Mouse (Mus musculus) spleen, adult 18-20 months (tissue): ENCODE measurements at regions not wholly inside any gene's neighbourhood (a gene's known extent, or its start where the extent isn't known, plus 50 kb on each side); places are given as distances from the start of the nearest gene placed in this dataset.
A peak's percentile ranks its signal among the peaks of the same experiment; 100 is the strongest.

ENCODE experiments used
- DNase-seq, 2 experiments: peaks; one replicate each; pipeline ENCODE4 v3.0.0; 2022; ENCODE audit warnings: mixed read lengths in 2 of 2

DNA sequence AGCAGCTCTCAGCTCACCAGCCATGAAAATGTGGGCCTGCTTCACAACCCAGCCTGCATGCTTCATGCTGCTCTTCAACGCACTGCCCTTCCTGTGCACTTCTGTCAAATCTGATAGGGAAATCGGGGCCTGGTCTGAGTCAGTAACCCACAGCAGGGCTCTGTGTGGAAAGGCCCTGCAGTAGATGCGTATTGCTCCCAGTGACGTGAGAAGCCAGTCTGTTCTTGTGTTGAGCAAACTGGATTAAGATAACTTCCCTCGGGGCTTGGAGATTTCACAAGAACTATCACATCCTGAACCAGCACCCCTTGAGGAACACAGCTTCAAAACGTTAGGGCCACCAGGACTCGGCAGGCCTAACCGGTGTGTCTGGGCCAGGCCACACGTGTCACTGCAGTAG lies 106.5 kb upstream of the Klf14 start:
- no peak for DNase-seq

DNA sequence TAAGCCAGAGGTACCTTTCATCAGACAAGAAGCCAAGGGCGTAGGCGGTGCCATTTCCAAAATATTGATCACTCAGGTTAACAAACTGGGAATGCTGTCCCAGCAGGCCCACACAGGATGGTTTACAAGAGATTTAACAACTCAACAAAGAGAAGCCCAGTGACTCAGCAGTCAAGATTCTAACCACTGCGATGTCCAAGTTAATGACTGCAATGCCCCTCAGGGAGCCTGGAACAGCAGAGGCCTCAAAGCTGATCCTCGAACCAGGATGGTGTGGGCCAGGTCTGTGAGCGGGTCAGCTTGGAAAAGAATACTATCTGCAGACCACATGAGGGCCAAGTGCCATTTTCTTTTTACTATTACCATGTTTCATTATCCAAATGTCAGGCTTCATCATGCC lies 108.0 kb upstream of the Klf14 start:
- DNase-seq: no peak

DNA sequence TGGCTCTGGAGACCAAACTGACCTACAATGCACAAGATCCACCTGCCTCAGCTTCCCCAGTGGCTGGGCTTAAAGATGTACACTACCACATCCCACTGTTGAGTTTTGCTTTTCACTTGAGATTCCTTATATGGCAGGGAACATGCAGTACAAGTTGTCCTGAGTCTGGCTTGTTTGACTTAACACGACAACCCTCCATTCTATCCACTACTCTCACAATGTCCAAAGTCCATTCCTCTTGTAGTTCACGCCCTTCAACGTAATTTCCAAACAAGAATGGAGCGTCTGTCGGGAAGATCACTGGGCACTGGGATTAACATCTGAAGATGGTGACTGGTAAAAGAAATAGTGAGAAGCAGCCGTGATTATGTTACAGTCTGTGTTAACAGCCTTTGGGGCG lies 108.6 kb upstream of the Klf14 start:
- DNase-seq: no peak

DNA sequence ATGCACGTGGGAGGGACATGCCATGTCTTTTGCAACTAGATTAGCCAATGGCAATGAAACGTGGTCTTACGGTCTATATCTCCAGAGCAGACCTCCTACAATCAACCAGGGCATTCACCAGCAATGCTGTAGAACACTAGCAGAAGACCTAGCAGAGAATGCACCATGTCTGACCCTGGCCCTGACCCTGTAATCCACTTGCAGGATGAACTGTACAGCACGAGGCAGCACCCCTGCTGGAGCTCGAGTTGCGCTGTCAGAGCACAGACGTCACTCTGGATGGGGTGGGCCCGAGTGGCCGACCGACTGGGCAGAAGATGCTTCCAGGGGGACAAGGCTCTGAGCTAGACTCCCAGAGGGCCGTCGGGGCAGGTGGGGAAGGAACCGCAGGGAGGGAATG lies 110.4 kb upstream of the Klf14 start:
- no peak for DNase-seq

DNA sequence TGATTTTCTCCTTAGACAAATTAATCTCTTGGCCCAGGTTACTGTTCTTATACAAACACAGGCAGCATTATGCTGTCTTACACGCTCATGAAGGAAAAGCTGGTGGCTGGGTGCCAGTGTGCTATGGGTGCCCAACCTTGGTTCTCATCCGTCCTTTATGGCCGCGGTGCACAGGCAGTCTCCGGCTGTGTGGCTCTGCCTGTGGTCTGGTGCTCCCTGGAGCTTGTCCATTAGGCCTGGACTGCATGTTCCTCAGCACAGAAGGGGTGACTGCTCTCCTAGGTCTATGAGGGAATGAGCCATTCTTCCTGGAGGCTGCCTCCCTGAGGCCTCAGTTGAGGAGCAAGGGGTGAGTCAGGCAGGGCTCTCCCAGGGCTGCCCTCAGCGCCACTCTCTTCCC lies 111.7 kb upstream of the Klf14 start:
- no peak for DNase-seq

DNA sequence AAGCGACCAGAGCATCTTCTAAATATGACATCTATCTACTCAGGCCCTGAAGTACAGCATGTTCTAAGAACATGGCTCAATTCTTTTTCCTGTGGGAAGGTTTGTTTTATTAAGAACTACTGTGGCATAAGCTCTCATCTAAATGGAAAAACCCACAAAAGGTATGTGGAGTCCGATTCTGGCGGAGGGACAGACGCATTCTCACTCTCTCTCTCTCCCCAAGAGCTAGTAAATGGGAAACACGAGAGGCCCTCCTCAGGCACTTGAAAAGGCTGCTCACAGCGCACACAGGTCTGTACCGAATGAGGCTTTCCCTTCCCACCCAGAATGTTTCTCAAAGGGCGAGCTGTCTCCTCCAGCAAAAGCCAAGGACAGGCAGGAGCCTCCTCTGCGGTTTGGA lies 112.1 kb upstream of the Klf14 start:
- DNase-seq: no peak

DNA sequence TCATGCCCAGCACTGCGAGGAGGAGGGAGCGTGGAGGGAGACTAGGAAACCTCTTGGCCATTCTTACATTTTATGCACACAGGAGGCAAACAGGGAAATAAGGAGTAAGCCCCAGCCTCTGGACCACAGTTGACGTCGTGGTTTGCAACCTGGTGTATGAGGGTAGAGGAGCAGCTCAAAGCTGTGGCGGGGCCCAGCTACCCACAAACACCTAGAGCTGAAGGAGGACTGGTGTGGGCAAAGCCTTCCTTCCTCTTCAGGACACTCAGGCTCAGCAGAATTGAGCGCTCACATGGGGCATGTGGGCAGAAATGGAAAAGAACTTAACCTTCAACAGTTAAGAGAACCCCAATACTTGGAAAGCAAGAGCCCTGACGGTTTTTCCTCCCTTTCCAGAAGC lies 113.2 kb upstream of the Klf14 start:
- DNase-seq: no peak

DNA sequence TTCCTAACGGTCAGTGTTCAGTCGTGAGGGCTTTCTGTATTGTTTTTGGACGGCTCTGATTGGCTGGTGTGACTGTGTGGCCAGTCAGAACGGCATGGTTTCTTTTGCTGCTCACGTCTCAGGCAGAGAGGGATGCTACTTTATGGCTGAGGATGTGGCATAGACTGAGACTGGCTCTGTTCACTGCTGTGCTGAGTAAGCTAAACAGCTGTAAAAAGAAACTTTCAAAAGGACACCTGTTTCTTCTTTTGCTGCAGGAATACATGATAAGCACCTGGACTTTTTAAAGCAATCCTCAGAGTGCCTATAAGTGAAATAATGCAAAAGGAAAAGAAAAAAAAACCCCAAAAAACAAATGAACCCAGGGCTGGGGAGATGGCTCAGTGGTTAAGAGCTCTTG lies 113.7 kb upstream of the Klf14 start:
- no peak for DNase-seq

DNA sequence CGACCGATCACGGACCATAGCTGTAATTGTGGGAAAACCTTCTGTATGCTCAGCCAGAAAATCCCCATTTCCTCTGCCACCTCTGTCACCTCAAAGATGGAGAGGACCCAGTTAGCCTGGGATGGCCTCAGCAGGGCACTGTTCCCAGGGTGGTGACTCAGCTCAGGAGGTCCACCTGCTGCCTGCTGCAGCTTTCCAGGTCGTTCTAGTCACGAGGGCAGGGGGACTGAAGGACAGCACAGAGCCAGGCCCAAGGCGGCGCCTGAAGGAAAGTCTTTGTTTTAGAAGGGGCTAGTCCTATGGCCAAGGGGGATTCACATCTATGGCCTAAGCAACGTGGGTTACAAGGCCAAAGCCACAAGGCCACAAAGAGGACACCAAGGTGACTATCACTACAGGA lies 114.5 kb upstream of the Klf14 start:
- DNase-seq: no peak

DNA sequence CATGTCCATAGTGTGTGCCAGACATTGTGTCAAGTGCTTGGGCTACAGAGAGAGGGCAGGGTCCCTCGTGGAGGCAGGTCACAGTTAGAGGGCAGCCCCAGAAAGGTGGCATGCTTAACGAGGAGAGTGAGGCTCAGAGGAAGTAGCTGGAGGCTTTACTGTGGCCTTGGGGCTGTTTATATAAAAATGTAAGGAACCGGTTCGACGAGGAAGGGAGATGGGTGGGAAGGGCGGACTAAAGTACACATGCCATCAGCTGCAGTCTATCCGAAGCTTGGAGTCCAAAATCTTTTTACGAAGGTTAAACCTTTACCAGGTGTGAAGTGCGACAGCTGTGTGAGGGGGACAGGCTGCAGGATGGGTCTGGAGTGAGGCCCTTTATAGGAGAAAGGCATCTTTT lies 115.5 kb upstream of the Klf14 start:
- no peak for DNase-seq

DNA sequence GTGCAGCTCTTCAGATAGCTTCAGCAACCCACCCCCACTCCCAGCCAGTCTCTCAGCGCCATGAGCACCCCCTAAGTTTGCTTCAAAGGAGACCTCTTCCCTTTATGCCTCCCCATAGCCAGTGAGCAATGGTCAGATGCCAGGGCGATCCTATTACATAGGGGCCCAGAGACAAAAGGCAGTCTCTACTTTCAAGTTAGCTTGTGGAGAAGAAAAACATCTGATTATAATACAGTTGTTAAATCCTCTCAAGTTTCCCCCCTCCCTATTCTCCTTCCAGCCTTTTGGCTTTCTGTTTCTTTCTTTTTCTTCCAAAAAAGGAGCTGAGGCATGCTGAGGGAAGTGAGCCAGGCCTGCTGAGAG lies 116.3 kb upstream of the Klf14 start:
- DNase-seq: no peak

DNA sequence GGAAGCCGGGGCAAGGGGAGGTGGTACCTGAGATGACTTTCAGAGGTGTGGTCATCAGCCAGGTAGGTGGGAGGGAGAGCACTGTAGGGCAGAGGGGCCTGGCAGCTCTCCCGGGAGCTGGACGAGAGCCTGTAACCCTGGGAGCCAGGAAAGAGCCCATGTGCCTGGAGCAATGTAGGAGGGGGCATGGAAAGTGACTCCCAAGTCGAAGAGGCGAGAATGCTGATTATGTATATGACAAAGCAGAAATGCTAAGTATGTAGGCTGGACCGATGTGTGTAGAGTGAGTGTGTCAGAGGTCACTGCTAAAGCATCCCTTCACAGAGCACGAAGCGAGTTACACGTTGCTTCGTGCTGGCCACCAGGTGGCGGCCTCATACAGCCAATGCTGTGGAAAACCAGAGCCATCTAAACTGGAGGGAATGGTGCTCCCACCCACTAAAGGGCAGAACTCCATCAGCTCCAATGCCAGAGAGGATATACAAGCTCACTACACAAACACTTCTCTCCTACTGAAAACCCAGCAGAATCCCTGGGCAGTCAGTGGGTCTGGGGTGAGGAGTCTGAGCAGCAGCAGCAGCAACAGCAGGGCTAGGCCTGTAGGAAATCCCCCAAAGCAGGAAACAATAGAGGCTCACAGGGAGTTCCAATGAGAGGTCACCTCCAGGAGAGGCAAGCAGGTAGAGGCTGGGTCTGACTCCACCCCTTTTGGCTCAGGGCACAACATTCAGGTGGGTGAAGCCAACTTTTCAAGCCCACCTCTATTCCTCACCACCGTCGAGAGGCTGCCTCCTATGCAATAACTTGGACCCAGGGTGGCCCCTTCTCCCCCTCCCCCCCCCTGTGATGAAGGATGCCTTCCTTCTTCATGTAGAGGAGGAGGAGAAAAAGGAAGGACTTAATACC lies 116.9 kb upstream of the Klf14 start:
- DNase-seq: peak in 1 of 2 experiments; percentile 53

DNA sequence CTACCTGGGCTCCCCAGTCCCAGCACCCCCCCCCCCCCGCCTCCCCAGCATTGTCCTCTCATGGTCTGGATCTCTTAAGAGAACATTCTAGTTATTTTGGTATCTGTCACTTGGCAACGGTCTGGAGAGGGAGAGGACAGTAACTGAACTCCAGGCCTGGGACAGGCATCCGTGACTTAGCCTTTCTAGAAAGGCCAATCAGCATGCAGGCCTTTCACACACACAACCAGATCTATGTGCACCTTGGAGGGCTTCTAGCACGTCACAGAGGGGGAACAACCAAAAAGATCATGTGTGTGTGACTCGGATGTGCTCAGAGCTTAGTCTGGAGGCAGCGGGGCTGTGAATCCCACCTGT lies 117.6 kb upstream of the Klf14 start:
- no peak for DNase-seq

DNA sequence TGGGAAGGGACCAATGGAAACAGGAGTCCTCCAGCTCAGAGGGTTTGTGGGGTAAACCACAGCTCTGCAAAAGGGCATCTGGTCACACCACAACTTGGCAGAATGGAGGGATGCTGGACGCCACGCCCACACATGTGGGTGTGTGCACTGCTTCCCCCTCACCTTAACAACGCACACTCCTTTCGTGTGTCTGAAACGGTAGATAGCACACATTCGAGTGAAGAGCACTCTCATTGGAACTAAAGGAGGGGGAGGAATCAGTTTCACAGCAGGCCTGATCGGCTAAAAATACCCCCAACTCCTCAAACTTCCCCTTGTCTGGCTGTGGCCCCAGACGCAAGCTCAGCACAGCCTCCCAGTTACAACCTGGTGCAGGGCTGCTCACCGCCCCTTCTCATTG lies 118.3 kb upstream of the Klf14 start:
- no peak for DNase-seq

DNA sequence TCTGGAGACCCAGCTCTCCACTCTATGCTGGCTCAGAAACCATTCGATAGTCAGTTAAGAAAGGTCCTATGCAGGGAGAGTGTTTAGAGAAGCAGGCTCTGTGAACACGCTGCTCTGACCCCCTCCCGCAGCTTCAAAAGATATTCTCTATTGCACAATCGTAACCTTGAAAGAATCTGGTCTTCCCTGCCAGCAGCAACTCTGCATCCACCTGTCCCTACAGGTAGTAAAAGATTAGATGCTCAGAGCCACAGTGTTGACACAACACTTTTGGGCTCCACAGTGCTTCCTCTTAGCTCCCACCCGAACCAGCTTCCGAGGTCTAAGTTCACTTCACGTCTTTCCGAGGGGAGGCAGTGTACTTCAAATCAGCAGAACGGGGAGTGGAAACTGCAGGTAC lies 118.9 kb upstream of the Klf14 start:
- no peak for DNase-seq

DNA sequence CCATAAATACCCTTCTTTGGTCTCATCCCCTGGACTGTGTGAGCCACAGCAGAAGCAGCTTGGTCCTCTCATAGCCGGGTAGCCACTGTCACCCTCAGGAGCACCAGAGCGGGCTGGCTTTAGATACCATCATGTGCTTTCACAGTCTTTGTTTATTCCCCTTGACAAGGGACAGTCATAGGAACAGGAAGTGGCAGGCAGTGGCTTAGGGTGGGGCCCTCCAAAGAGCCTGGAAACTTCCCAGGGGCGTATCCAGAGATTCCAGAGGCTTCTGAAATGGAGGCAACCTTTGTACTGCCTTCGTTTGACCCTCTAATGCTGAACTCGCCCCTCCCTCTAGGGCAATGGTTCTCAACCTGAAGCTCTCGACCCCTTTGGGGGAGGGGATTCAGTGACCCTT lies 119.5 kb upstream of the Klf14 start:
- DNase-seq: no peak

DNA sequence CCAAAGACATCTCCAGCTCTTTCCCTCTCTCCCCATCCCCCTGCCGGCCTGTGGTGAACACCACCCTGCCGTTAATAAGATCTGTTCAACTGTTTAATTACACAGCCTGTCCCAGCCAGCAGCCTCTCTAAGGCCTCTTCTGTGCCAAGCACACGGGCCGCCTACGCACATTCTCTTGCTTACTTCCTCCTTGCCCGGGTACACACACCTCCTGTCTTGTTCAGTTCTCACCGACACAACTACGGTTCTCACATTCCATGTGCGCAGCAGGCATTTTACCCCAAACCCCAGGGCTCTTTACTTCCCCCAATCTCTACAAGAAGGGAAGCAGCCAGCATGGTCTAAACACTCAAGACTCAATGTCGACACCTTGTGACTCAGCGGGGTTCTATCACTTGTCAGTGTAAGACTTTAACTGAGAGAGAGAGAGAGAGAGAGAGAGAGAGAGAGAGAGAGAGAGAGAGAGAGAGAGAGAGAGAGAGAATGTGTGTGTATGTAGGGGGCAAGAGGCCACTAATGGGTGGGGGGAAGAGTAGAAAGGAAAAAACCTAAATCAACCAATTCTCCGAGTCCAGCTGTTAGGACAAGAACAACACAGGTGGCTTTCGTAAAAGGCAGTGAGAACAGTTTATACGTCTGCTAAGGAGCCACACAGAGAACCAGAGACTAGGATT lies 120.8 kb upstream of the Klf14 start:
- peak; percentile 34 to 35 for DNase-seq

DNA sequence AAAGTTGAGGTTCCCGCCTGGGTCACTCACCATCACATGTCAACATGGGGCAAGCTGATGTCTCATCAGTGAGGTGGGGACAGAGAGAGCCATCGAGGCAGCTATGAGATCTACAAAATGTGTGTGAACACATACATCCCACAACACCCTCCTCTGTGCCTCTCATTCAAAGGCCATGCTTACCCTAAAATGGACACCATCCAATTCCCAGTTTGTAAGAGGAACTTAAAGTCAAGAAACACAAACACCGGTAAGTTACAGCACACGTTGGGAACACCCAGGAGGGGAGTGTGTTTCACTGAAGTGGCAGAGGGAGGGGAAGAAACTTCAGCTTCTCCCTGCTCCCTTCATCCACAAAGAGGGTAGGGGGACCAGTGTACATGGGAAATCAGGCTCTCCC lies 121.4 kb upstream of the Klf14 start:
- no peak for DNase-seq

DNA sequence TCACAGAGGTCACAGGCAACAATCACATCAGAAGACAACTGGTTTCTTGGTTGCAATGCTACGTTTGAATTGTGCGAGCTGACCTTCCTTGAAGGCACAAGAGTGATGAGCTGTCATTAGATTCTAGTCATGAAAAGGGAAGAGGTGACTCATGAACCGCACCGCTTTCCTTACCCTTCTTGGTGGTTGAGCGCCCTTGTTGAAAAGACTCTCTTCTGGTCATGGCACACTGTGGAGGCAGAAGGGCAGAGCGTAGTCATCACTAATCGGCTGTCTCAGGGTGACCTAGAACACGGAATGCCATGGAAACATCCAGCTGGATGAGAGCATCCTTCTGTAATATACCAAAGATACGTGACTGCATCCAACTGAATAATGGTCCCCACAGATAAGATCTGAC lies 121.8 kb upstream of the Klf14 start:
- no peak for DNase-seq

DNA sequence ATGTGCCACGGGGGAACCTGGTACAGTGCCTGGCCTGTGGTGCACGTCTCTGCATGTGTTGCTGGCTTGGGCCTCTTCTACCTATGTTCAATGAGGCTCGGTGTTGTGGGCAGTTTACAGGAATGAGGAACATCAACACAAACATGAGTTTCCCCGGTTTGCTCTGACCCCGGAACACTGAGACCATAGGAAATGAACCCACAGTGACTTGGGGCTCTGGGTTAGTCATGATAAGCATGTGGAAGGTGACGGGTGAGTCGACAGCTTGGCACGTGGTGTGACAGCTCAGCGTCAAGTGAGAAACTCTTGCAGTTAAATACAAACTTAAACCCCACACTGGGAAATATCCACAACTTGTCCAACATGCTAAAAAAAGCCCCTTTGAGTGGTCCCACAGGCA lies 122.4 kb upstream of the Klf14 start:
- no peak for DNase-seq

DNA sequence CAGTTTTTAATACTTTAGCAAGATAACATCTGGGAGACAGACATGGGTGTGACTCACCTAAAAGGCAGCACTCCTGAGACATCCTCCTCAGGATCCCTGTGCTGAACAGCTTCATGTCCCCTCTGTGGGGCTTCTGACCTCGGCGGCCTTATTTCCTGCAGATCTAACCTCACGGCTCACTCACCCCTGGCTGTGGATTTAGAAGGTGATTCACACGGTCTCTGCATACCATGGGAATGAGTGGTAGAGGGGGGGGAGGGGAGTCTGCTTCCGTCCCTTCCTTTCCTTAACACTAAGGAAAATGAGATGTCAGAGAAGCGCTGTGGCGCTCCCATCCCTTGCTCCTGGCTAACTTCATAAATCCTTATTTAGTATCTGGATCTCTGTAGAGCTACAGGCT lies 123.1 kb upstream of the Klf14 start:
- DNase-seq: no peak

DNA sequence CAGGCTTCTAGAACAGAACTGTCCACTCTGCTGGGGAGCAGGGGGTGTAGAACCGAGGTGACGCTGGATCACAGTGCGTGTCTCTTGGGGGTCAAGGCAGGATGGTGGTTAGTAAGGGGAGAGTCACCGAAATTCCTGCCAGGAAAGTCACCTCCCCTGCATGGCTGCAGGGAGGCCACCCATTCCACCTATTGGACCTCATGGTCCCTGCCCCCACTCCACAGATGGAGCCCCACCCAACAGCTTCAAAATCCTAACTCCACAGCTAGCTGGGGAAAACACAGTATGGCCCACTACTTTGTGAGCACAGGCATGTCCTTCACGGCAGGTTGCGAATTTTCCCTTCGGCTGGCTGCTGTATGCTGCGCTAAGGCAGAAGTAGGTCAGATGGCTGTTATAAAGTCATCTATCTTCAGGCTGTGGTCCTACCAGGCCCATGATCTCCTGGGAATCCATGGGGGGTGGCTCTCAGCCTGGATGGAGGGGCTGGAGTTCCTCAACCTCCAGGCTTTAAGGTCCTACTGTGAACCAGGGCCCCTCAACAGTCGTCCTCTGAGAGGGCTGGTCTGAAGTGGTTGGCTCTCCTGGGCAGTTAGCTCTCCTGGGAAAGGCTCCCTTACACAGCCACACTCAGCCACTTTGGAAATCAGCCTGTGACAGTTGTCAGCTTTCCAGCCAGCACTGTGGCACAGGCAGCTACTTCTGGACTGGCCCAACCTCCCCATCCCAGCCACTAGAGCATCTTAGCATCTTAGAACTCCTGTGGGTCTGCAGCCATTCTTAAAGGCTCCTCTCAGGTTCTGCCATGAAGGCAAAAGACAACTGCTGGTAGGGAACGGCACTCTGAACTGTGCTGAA lies 124.0 kb upstream of the Klf14 start:
- no peak for DNase-seq

DNA sequence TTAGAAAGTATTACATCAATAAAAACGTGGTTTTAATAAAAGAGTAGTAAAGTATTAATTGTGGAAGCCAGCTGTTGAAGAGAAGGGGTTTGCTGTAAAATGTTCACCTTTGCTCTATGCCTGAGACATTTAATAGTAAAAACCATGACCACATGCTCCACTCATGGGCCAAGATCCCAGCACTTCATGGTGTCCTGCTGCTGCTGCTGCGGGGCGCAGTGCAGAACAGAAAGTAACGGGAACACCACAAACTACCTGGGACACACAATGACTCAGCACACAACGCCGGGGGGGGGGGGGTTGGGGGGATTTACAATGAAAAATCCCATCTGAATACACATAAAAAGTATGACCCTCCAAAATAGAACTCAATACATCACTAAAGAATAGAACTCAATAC lies 124.8 kb upstream of the Klf14 start:
- DNase-seq: no peak
